Mouse (Mus musculus) spleen, postnatal 10 days (tissue): ENCODE results near the gene Ippk.
A peak's percentile ranks its signal among the peaks of the same experiment; 100 is the strongest.

Experiments used
- DNase-seq, 2 experiments: peaks; one replicate each; pipeline ENCODE4 v3.0.0; 2021 to 2022; ENCODE audit warnings: low spot score in 2 of 2

Ippk gene

DNA sequence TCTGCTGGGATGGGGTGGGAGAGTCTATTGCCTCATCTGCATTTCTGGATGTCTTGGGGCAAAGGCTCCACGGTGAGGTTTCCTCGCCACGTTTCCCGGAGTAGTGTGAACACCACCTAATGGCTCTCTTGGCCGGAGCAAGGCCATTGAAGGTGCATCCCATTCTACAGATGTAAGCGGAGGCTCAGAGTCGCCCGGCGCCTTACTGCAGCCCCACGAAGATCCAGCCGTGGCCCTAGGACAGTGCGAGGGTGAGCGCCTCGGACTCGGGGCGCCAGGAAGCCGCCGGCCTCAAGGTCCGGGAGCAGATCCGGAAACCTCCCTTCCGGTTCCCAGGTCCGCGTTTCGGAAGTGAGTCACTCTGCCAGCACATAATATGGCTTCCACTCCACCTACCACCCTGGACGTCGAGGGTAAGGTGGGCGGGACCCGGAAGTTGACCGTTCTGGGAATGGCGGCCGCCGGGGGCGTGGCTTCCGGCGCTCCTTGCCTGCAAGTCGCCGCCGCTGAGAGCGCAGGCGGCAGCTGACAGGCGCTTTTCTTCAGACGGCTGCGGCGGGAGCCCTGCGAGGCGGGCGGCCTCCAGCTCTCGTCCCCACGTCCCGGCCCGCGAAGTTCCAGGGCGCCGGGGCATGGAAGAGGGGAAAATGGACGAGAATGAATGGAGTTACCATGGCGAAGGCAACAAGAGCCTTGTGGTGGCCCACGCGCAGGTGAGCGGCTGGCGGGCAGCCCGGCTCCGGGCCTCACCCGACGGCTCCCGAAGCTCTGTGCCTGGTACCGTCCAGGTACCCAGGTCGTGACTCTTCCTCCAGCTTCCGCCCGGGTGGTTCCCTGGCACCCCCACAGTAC, at the start of gene Ippk:
TSS of gene Ippk (plus strand) at position 496 of the 852 bp plus-strand sequence.
- DNase-seq, result peak; percentile 90 to 98

DNA sequence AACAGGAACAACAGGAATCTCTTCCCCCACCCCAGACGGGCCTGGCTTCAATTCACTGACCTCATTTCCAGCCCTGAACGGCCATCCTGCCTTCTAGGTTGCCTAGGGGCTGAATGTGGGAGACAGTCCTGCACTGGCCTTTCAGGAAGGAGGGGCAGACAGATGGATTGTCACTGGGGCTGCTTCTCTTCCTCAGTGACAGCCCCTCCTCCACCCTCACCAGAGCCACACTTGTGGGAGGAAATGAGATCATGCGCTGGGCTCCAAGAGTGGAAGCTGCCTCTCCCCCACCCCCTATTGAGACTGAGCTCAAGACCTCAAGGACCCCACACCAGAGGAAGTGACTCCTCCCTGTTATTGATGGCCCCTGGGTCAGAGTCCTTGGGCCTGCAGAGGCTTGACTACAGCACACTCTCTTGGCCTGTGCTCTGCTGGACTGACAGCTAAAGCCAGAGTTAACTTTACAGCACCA, 49.6 kb upstream of the Ippk start:
- DNase-seq, result peak in 1 of 2 experiments; percentile 57

DNA sequence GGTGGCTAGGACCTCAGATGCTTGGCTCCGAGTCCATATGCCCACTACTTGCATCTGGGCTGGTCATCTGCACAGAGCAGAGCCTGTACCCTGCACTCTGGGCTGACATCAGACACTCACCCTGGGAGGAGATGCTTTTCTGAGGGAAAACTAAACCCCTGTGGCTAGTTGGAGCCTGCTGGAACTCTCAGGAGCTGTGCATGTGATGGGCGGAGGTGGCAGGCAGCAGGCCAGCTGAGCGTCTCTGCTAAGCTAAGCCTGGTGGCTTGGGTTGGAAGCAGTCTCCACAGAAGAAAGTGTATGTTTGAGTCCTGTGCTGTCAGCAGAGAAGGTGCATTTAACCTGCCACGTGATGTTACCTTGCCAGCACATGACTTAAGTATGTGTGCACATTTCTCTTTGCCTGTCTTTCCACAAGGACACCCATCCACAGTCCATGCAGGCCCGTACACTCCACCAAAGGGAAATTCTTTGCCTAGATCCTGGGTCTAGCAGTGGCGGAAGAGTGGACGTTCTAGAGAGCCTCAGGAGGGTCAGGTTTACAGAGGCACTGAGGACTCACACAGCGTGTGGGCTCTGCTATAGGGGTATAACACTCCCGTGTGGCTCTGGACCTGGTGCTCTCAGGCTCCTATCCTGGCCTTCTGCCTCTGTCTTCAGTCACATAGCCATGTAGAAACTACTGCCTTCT, 48.5 kb upstream of the Ippk start:
- DNase-seq, result no peak

DNA sequence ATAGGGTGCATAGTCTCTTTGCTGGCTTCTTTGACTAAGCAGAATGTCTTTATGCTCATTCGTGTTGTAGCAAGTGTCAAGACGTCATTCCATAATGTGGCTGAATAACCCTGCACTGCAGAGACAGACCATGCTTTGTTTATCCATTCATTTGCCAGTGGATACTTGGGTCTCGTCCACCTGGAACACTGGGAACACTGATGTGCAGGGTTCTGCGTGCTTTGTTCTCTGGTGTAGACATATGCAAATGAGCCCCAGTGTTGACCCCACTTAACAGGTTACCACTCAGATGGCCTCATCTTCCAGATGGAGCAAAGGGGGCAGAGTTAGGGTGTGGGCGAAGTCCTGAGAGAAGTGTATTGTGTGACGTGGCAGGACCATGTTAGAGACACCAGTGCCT, 46.7 kb upstream of the Ippk start:
- DNase-seq, result no peak

DNA sequence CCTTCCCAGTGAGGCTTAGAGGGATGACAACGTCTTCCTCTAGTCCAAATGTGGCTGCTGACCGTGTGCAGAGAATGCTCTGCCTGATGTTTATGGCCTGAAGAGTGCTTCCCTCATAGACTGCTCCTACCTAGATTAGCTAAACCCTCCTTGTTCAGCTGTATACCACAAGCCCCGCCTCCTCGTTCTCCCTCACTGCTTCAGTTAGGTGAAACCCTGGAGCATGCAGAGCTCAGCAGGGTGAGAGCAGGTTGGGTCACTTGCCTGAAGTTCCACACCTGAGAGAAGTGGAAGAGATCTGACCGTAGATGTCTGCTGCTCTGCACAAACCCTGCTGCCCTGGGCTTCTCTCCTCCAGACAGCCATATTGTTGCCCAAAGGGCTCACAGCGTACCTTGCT, 46.3 kb upstream of the Ippk start:
- no peak for DNase-seq

DNA sequence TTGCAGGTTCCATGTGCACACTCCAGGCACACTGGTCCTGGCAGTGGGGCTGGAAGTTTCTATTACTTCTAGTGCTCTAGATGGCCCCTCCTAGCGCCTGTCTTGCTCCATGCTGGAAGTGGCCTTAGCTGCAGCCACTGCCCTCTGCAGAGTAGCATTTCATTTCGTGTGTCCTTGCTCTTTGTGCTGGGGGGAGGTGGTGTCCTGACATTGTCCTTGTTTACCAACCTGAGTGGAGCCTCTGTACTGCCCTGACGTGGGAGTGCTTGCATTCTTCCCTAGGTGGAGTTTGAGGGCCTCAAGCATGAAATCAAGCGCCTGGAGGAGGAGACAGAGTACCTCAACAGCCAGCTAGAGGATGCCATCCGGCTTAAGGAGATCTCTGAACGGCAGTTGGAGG, 43.4 kb upstream of the Ippk start:
- no peak for DNase-seq

DNA sequence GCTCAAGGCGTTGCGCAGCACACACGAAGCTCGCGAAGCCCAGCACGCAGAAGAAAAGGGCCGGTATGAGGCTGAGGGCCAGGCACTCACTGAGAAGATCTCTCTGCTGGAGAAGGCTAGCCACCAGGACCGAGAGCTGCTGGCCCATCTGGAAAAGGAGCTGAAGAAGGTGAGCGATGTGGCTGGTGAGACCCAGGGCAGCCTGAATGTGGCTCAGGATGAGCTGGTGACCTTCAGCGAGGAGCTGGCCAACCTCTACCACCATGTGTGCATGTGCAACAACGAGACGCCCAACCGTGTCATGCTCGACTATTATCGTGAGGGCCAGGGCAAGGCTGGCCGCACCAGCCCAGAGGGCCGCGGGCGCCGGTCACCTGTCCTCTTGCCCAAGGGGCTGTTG, 41.7 kb upstream of the Ippk start:
- no peak for DNase-seq

- DNase-seq, result peak; percentile 81 to 88
Observed at GRCm38 (mm10) chr13:49381230-49381629, 39.8 kb upstream of the Ippk start.

DNA sequence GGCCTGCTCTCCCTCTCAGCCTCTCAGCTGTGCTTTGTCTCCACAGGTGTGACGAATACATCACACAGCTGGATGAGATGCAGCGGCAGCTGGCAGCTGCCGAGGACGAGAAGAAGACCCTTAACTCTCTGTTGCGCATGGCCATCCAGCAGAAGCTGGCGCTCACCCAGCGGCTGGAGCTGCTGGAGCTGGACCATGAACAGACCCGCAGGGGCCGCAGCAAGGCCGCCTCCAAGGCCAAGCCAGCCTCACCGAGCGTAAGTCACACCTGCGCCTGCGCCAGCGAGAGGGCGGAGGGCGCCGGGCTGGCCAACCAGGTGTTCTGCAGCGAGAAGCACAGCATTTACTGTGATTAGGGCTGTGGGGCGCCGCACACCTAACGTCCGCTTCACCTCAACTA, 38.1 kb upstream of the Ippk start:
- DNase-seq, result no peak

DNA sequence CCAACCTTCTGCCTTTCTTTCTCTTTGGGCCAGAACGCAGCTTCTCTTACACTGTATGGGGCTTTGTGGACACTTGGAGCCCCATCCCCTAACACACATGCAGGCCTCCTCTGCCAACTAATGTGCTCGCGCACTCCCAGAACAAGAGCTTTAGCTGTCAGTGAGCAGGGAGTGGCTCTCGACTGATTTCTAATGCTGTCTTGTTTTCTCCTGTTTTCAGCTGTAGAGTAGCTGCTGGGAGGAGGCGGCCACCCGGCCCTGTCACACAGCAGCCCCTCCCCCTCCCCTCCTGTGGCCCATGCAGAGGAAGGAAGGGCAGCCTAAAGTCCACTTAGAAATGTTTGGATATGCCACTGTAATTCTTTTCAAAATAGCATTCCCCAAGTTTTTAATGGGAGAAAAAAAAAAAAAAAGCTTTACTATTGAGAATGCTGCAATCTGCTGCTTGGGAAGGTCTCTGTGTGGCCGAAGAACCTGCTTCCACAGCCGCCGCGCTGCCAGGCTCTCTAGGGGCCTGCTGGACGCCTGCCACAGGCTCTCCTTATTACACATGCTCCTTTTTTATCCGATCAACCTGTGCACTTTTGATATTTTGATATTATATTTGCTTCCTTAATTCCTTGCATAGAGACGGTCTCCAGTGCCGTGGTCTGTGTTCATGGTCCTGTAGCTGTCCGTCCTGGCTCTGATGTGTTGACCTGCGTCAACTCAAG, 36.1 kb upstream of the Ippk start:
- DNase-seq, result no peak

DNA sequence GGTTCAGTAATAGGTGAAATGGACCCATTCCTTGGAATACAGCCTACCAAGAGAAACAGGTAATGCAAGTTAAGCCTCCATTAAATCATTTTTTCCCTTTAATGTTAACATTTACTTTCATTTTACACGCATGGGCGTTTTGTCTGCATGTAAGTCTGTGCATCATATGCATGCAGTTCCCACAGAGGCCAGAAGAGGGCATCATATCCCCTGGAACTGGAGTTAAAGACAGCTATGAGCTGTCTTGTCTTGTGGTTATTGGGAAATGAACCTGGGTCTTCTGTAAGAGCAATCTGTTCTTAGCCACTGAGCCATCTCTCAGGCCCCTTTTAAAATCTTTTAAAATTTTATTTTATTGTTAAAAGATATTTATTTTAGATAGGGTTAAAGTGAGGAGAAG, 29.7 kb upstream of the Ippk start:
- peak in 1 of 2 experiments; percentile 49 for DNase-seq

DNA sequence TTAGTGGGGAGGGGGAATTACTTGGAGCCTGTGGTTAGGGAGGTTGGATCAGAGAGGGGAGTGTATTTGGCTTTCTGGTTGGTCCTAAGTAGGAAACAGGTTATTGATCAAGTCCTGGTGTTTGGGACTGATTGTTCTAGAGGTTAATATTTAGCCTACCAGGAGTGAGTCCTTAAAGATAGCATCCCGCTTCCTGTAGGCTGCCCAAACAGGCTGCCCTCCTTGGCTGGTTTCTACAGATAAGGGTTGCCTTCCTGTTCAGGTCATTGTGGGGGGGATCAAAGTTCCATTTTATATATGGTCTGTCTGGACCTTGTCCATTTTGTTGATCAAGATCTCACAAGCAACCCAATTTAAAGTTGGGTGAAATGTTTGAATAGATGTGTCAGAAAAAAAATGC, 27.5 kb upstream of the Ippk start:
- DNase-seq, result no peak

DNA sequence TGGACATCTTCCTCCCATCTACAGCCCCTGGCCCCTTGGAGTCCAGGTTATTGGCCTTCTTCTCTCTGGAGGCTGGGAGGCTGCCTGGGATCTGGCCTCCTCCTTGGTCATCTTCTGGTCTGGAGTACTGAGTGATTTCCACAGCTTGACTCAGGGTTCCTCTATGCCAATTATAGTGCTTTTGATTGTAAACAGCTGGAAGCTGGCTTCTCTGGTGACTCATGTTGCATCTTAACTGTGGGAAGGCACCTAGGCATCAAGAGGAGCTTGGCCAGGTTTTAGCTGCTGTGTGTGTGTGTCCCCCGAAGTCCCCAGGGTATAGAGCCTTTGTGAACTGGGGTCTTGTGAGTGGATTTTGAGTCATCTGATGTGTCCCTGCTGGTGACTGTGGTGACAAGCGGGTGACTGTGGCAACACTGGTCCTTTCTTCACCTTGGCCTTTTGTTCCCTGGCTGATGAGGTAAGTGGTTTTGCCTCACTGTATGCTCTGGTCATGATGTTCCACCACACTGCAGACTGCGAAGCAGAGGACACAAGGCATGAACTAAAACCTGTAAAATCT, 26.1 kb upstream of the Ippk start:
- DNase-seq, result no peak

DNA sequence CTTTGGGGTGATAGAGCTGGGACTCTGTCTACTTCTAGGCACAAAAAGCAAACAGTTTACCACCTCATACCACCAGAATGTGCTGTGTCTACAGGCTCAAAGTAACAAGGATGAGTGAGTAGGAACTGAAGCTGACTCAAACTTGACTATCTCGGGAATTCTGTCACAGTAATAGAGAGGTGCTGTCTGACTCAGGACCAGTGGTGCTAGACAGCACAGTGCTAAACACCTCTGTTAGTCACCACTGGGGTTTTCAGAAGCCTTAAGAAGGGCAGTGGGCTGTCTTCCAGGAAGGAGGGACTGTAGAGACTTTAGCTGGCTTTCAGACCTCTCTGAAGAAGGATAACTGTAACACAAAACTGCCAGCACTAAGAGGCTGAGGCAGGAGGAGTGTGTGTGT, 24.3 kb upstream of the Ippk start:
- DNase-seq, result no peak

GRCm38 (mm10) chr13:49398191-49398590, 22.9 kb upstream of the Ippk start:
- no peak for DNase-seq

DNA sequence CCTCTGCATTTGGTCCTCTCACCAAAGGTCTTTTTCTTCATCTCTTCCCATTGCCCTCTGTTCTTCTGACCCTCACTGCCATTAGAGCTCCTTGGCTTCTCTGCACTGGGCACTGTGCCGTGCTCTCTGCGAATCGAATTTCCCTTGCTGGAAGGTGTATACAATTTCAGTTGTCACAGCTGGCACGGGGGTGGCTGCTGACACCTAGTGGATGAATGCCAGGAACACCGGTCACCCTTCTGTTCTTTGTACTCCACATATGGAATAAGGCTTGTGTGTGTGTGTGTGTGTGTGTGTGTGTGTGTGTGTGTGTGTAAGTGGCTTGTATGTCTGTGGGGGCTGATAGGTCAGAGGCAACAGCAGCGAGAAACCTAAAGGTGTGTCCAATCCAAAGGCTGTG, 20.9 kb upstream of the Ippk start:
- no peak for DNase-seq

- no peak for DNase-seq
Observed at GRCm38 (mm10) chr13:49402628-49403027, 18.4 kb upstream of the Ippk start.

DNA sequence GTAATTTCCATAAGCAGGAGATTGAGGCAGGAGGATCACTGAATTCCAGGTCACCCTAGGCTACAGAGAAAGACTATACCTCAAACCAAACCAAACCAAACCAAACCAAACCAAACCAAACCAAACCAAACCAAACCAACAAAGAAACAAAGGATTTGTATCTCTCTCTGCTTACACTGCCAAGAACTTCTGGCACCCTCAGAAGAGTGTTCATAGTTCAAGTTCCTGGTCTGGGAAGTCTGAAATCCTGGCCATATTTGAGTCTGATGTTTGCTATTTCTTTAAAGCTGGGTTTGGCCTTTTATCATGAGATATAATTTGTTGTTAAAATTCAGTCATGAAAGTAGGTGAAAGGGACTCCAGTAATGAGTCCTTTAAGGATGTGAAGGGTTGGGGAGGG, 13.3 kb upstream of the Ippk start:
- no peak for DNase-seq

DNA sequence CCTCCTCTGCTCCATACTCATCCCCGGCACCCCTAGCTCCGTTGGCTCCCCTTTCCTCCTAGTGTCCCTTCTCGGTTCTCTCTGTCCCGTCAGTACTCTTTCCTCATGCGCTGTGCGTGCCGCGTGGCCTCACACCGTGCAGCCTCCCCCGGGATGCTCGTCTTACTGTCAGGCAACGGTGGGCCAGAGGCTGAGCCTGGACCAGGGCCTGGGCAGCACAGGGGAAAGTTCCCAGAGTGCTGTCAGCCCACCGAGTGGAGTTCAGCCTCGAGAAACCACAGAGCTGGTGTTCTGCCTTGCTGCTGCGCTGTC, 513 bp downstream of the Ippk start:
- no peak for DNase-seq

GRCm38 (mm10) chr13:49421959-49422358, 910 bp downstream of the Ippk start:
- DNase-seq, result no peak

- no peak for DNase-seq
Observed at GRCm38 (mm10) chr13:49426736-49427135, 5.7 kb downstream of the Ippk start.

- DNase-seq, result no peak
Observed at GRCm38 (mm10) chr13:49428042-49428675, 7.1 kb downstream of the Ippk start.
